Mouse (Mus musculus) cortical plate, adult 2 months (tissue): ENCODE measurements at regions not wholly inside any gene's neighbourhood (a gene's known extent, or its start where the extent isn't known, plus 50 kb on each side); places are given as distances from the start of the nearest gene placed in this dataset.

Experiments used
- H3K27ac ChIP-seq: fragments of 200-500 bp; 2 replicates; pipeline ENCODE4 v1.5.1; 2012; ENCODE audit warnings: low read length, control low read depth, inconsistent platforms; ENCODE audit not compliant: insufficient read depth
- H3K4me1 ChIP-seq: fragments of 200-500 bp; 2 replicates; pipeline ENCODE4 v1.6.1; 2011; ENCODE audit warnings: low read length; ENCODE audit not compliant: control insufficient read depth, insufficient read depth
- H3K4me3 ChIP-seq: fragments of 200-500 bp; 2 replicates; pipeline ENCODE4 v1.5.1; 2011; ENCODE audit warnings: mild to moderate bottlenecking, low read length, control low read depth; ENCODE audit not compliant: insufficient read depth
- CTCF ChIP-seq: fragments of 200-500 bp; IDR thresholded peaks from 2 replicates; pipeline ENCODE4 v1.5.1; 2011; ENCODE audit warnings: mild to moderate bottlenecking, control low read depth, low read length; ENCODE audit not compliant: insufficient read depth; ENCODE audit errors: extremely low read depth
- POLR2A ChIP-seq: fragments of 200-500 bp; IDR thresholded peaks from 2 replicates; pipeline ENCODE4 v1.6.1; 2011; ENCODE audit warnings: mild to moderate bottlenecking, low read length, control low read depth; ENCODE audit not compliant: insufficient read depth; ENCODE audit errors: extremely low read depth

GRCm38 (mm10) chr15:50942429-50942828 is 2942.3 kb upstream of the Gm7489 start:
- no peaks in the 10 kb centered on the region for H3K4me1 ChIP-seq
- no peak for TF ChIP-seq CTCF
- H3K27ac ChIP-seq = no peak overlapping the region
- H3K4me3 ChIP-seq = no peak overlapping the region

- H3K4me3 ChIP-seq = no peak overlapping the region
- TF ChIP-seq CTCF (no peak), POLR2A (no peak)
Measured at GRCm38 (mm10) chr15:50944976-50945375, 2939.7 kb upstream of the Gm7489 start.

GRCm38 (mm10) chr15:50959109-50959508 is 2925.6 kb upstream of the Gm7489 start:
- Histone ChIP-seq H3K4me3 (no peak overlapping the region), H3K27ac (no peak overlapping the region), H3K4me1 (no peaks in the 10 kb centered on the region)
- TF ChIP-seq POLR2A (no peak), CTCF (no peak)

More at GRCm38 (mm10) chr15:50944976-50945375, 2939.7 kb upstream of the Gm7489 start:
- Histone ChIP-seq H3K27ac (no peak overlapping the region), H3K4me1 (no peaks in the 10 kb centered on the region)

- Histone ChIP-seq H3K4me1 (no peaks in the 10 kb centered on the region), H3K4me3 (no peak overlapping the region), H3K27ac (no peak overlapping the region)
- TF ChIP-seq POLR2A (no peak), CTCF (no peak)
Measured at GRCm38 (mm10) chr15:50963606-50964005, 2921.1 kb upstream of the Gm7489 start.

GRCm38 (mm10) chr15:50964236-50964635 is 2920.5 kb upstream of the Gm7489 start:
- H3K27ac ChIP-seq = no peak overlapping the region
- no peaks in the 10 kb centered on the region for H3K4me1 ChIP-seq
- TF ChIP-seq POLR2A = no peak
- TF ChIP-seq CTCF = no peak
- no peak overlapping the region for H3K4me3 ChIP-seq

- no peaks in the 10 kb centered on the region for H3K4me1 ChIP-seq
- TF ChIP-seq CTCF (no peak), POLR2A (no peak)
Measured at GRCm38 (mm10) chr15:50967176-50967575, 2917.5 kb upstream of the Gm7489 start.

GRCm38 (mm10) chr15:50970637-50971036 is 2914.1 kb upstream of the Gm7489 start:
- TF ChIP-seq POLR2A (no peak), CTCF (no peak)
- no peak overlapping the region for H3K27ac ChIP-seq
- H3K4me3 ChIP-seq = no peak overlapping the region
- no peaks in the 10 kb centered on the region for H3K4me1 ChIP-seq

More at GRCm38 (mm10) chr15:50967176-50967575, 2917.5 kb upstream of the Gm7489 start:
- H3K4me3 ChIP-seq = no peak overlapping the region
- no peak overlapping the region for H3K27ac ChIP-seq

- Histone ChIP-seq H3K4me1 (no peaks in the 10 kb centered on the region), H3K4me3 (no peak overlapping the region), H3K27ac (no peak overlapping the region)
- TF ChIP-seq POLR2A (no peak), CTCF (no peak)
Measured at GRCm38 (mm10) chr15:50972593-50972992, 2912.1 kb upstream of the Gm7489 start.

- Histone ChIP-seq H3K4me3 (no peak overlapping the region), H3K27ac (no peak overlapping the region), H3K4me1 (no peaks in the 10 kb centered on the region)
- TF ChIP-seq CTCF = no peak
- no peak for TF ChIP-seq POLR2A
Measured at GRCm38 (mm10) chr15:50974002-50974754, 2910.5 kb upstream of the Gm7489 start.

GRCm38 (mm10) chr15:50989457-50989856 is 2895.2 kb upstream of the Gm7489 start:
- Histone ChIP-seq H3K4me3 (no peak overlapping the region), H3K4me1 (peaks cover 3% of the 10 kb centered on the region)
- TF ChIP-seq POLR2A (no peak), CTCF (no peak)

GRCm38 (mm10) chr15:50991667-50992066 is 2893.0 kb upstream of the Gm7489 start:
- no peak overlapping the region for H3K27ac ChIP-seq
- no peak overlapping the region for H3K4me3 ChIP-seq
- H3K4me1 ChIP-seq = peaks cover 3% of the 10 kb centered on the region
- TF ChIP-seq CTCF (no peak), POLR2A (no peak)

More at GRCm38 (mm10) chr15:50989457-50989856, 2895.2 kb upstream of the Gm7489 start:
- no peak overlapping the region for H3K27ac ChIP-seq
